Mouse (Mus musculus) MN1 (cell line): Measurements from ENCODE around the gene Dnajb1.

Source experiments
- DNase-seq: peaks from one replicate; pipeline ENCODE4 v3.0.0-alpha.2; 2016; ENCODE audit warnings: low spot score

Dnajb1 gene

GRCm38 (mm10) chr8:83613695-83614094 lies 5.7 kb downstream of the Dnajb1 start:
- no peak for DNase-seq

- no peak for DNase-seq
These were observed 8.6 kb downstream of the Dnajb1 start for GRCm38 (mm10) chr8:83616625-83617024.

- DNase-seq = no peak
These were observed 9.1 kb downstream of the Dnajb1 start for GRCm38 (mm10) chr8:83617111-83617510.

GRCm38 (mm10) chr8:83618566-83618965 lies 10.6 kb downstream of the Dnajb1 start:
- DNase-seq = no peak

- DNase-seq = no peak
These were observed 11.7 kb downstream of the Dnajb1 start for GRCm38 (mm10) chr8:83619568-83620285.

GRCm38 (mm10) chr8:83621691-83622388 lies 13.8 kb downstream of the Dnajb1 start:
- no peak for DNase-seq

GRCm38 (mm10) chr8:83622389-83622989 lies 14.5 kb downstream of the Dnajb1 start:
- peak; percentile 85 for DNase-seq

- DNase-seq = no peak
These were observed 15.6 kb downstream of the Dnajb1 start for GRCm38 (mm10) chr8:83623549-83623948.

GRCm38 (mm10) chr8:83624739-83625138 lies 16.7 kb downstream of the Dnajb1 start:
- no peak for DNase-seq

GRCm38 (mm10) chr8:83625676-83626299 lies 17.8 kb downstream of the Dnajb1 start:
- DNase-seq = no peak

GRCm38 (mm10) chr8:83632083-83632707 lies 24.2 kb downstream of the Dnajb1 start:
- DNase-seq = no peak

GRCm38 (mm10) chr8:83638856-83639255 lies 30.9 kb downstream of the Dnajb1 start:
- no peak for DNase-seq

- DNase-seq = no peak
These were observed 31.7 kb downstream of the Dnajb1 start for GRCm38 (mm10) chr8:83639649-83640048.

- no peak for DNase-seq
These were observed 39.5 kb downstream of the Dnajb1 start for GRCm38 (mm10) chr8:83647511-83647910.

GRCm38 (mm10) chr8:83648031-83648430 lies 40.0 kb downstream of the Dnajb1 start:
- DNase-seq = no peak

- DNase-seq = no peak
These were observed 41.7 kb downstream of the Dnajb1 start for GRCm38 (mm10) chr8:83649699-83650098.

- peak; percentile 99 for DNase-seq
These were observed 44.2 kb downstream of the Dnajb1 start, which contains the start of gene Gipc1 for GRCm38 (mm10) chr8:83652030-83652743. Gene Gipc1 (plus strand): TSS chr8:83652677.

- DNase-seq = peak; percentile 41
These were observed 45.0 kb downstream of the Dnajb1 start for GRCm38 (mm10) chr8:83652744-83653661.

- DNase-seq = no peak
These were observed 45.6 kb downstream of the Dnajb1 start for GRCm38 (mm10) chr8:83653662-83654017.

GRCm38 (mm10) chr8:83654725-83655124 lies 46.7 kb downstream of the Dnajb1 start:
- no peak for DNase-seq
